Mouse (Mus musculus): ENCODE results near the gene Foxc1. TPM values are rescaled to one million over a fixed set of nuclear protein-coding genes. Genes with fewer than 3 reads are reported as not detected.

Foxc1 gene
- polyA plus RNA-seq, 1 experiment from 2014 or later, result 6.4 TPM

- WGBS, result 60% methylated on average over 3 of the region's 3 CpGs
- DNase-seq (ENCODE audit: low spot score) (no peak), ATAC-seq (ENCODE audit: insufficient number of reproducible peaks, low FRiP score, low TSS enrichment, low read depth) (no peak)
- no peaks in the 10 kb centered on the region for H3K36me3 ChIP-seq (ENCODE audit: control insufficient read depth, insufficient read depth, low read length)
- H3K4me2 ChIP-seq (ENCODE audit: low read depth, severe bottlenecking), result no peak overlapping the region
- H3K9ac ChIP-seq (ENCODE audit: low read length), result no peak overlapping the region
- H3K27me3 ChIP-seq (ENCODE audit: control insufficient read depth, insufficient read depth, low read length), result 0 out of 2 replicates have a peak, but pooled peaks cover 4% of the 10 kb centered on the region
- peaks cover 10% of the 10 kb centered on the region; the same call in 1 of the 2 replicates for H3K4me1 ChIP-seq (ENCODE audit: control insufficient read depth, insufficient read depth, low read length)
- H3K27ac ChIP-seq (replicated peaks; ENCODE audit: low read depth, low read length), result no peak overlapping the region
- no peak overlapping the region for H3K4me3 ChIP-seq (ENCODE audit: low read depth, low read length)
- no peaks in the 10 kb centered on the region for H3K9me3 ChIP-seq (ENCODE audit: control insufficient read depth, low read length)
Measured at GRCm38 (mm10) chr13:31827820-31828332, 21.4 kb downstream of the Foxc1 start.

GRCm38 (mm10) chr13:31828446-31828845 is 22.0 kb downstream of the Foxc1 start:
- no peak overlapping the region for H3K9ac ChIP-seq (ENCODE audit: low read length)
- 88% methylated on average over 4 of the region's 4 CpGs for WGBS
- no peak for DNase-seq (ENCODE audit: low spot score)

GRCm38 (mm10) chr13:31830332-31830731 is 23.9 kb downstream of the Foxc1 start:
- H3K27ac ChIP-seq (replicated peaks; ENCODE audit: low read depth, low read length), result no peak overlapping the region
- no peak for ATAC-seq (ENCODE audit: insufficient number of reproducible peaks, low FRiP score, low TSS enrichment, low read depth)
- 55% methylated on average over 9 of the region's 9 CpGs for WGBS
- H3K9ac ChIP-seq (ENCODE audit: low read length), result no peak overlapping the region
- no peaks in the 10 kb centered on the region for H3K36me3 ChIP-seq (ENCODE audit: control insufficient read depth, insufficient read depth, low read length)
- 0 out of 2 replicates have a peak, but pooled peaks cover 1% of the 10 kb centered on the region for H3K4me1 ChIP-seq (ENCODE audit: control insufficient read depth, insufficient read depth, low read length)
- H3K4me3 ChIP-seq (ENCODE audit: low read depth, low read length), result no peak overlapping the region
- no peak for DNase-seq (ENCODE audit: low spot score)
- peaks cover under 1% of the 10 kb centered on the region; the same call in 1 of the 2 replicates for H3K27me3 ChIP-seq (ENCODE audit: control insufficient read depth, insufficient read depth, low read length)
- H3K4me2 ChIP-seq (ENCODE audit: low read depth, severe bottlenecking), result no peak overlapping the region
- H3K9me3 ChIP-seq (ENCODE audit: control insufficient read depth, low read length), result no peaks in the 10 kb centered on the region

More at GRCm38 (mm10) chr13:31828446-31828845, 22.0 kb downstream of the Foxc1 start:
- Histone ChIP-seq H3K27ac (replicated peaks; ENCODE audit: low read depth, low read length) (no peak overlapping the region), H3K4me2 (ENCODE audit: low read depth, severe bottlenecking) (no peak overlapping the region), H3K4me3 (ENCODE audit: low read depth, low read length) (no peak overlapping the region), H3K36me3 (ENCODE audit: control insufficient read depth, insufficient read depth, low read length) (no peaks in the 10 kb centered on the region), H3K27me3 (ENCODE audit: control insufficient read depth, insufficient read depth, low read length) (0 out of 2 replicates have a peak, but pooled peaks cover 4% of the 10 kb centered on the region), H3K9me3 (ENCODE audit: control insufficient read depth, low read length) (no peaks in the 10 kb centered on the region), H3K4me1 (ENCODE audit: control insufficient read depth, insufficient read depth, low read length) (peaks cover 10% of the 10 kb centered on the region; the same call in 1 of the 2 replicates)
- ATAC-seq (ENCODE audit: insufficient number of reproducible peaks, low FRiP score, low TSS enrichment, low read depth), result no peak

- no peaks in the 10 kb centered on the region for H3K4me1 ChIP-seq (ENCODE audit: control insufficient read depth, insufficient read depth, low read length)
- peaks cover 6% of the 10 kb centered on the region for H3K27me3 ChIP-seq (ENCODE audit: control insufficient read depth, insufficient read depth, low read length)
- 87% methylated on average over 4 of the region's 4 CpGs for WGBS
- no peaks in the 10 kb centered on the region for H3K9me3 ChIP-seq (ENCODE audit: control insufficient read depth, low read length)
- DNase-seq (ENCODE audit: low spot score), result no peak
- no peak overlapping the region for H3K4me2 ChIP-seq (ENCODE audit: low read depth, severe bottlenecking)
- H3K27ac ChIP-seq (replicated peaks; ENCODE audit: low read depth, low read length), result no peak overlapping the region
- H3K4me3 ChIP-seq (ENCODE audit: low read depth, low read length), result no peak overlapping the region
- no peak overlapping the region for H3K9ac ChIP-seq (ENCODE audit: low read length)
- ATAC-seq (ENCODE audit: insufficient number of reproducible peaks, low FRiP score, low TSS enrichment, low read depth), result no peak
- H3K36me3 ChIP-seq (ENCODE audit: control insufficient read depth, insufficient read depth, low read length), result no peaks in the 10 kb centered on the region
Measured at GRCm38 (mm10) chr13:31835802-31836201, 29.4 kb downstream of the Foxc1 start.

GRCm38 (mm10) chr13:31849258-31849971 is 43.0 kb downstream of the Foxc1 start:
- Histone ChIP-seq H3K4me1 (ENCODE audit: control insufficient read depth, insufficient read depth, low read length) (peaks cover 8% of the 10 kb centered on the region), H3K27me3 (ENCODE audit: control insufficient read depth, insufficient read depth, low read length) (peaks cover 13% of the 10 kb centered on the region; the same call in 1 of the 2 replicates), H3K4me2 (ENCODE audit: low read depth, severe bottlenecking) (no peak overlapping the region), H3K4me3 (ENCODE audit: low read depth, low read length) (no peak overlapping the region), H3K36me3 (ENCODE audit: control insufficient read depth, insufficient read depth, low read length) (no peaks in the 10 kb centered on the region), H3K27ac (replicated peaks; ENCODE audit: low read depth, low read length) (no peak overlapping the region), H3K9me3 (ENCODE audit: control insufficient read depth, low read length) (no peaks in the 10 kb centered on the region), H3K9ac (ENCODE audit: low read length) (no peak overlapping the region)
- ATAC-seq (ENCODE audit: insufficient number of reproducible peaks, low FRiP score, low TSS enrichment, low read depth) (no peak), DNase-seq (ENCODE audit: low spot score) (no peak)
- WGBS, result 20% methylated on average over 5 of the region's 5 CpGs

GRCm38 (mm10) chr13:31853564-31853963 is 47.1 kb downstream of the Foxc1 start:
- Histone ChIP-seq H3K27ac (replicated peaks; ENCODE audit: low read depth, low read length) (no peak overlapping the region), H3K9ac (ENCODE audit: low read length) (no peak overlapping the region), H3K4me1 (ENCODE audit: control insufficient read depth, insufficient read depth, low read length) (peaks cover 10% of the 10 kb centered on the region), H3K36me3 (ENCODE audit: control insufficient read depth, insufficient read depth, low read length) (no peaks in the 10 kb centered on the region), H3K4me3 (ENCODE audit: low read depth, low read length) (no peak overlapping the region), H3K4me2 (ENCODE audit: low read depth, severe bottlenecking) (no peak overlapping the region), H3K9me3 (ENCODE audit: control insufficient read depth, low read length) (no peaks in the 10 kb centered on the region), H3K27me3 (ENCODE audit: control insufficient read depth, insufficient read depth, low read length) (peaks cover 31% of the 10 kb centered on the region; the same call in 1 of the 2 replicates)
- ATAC-seq (ENCODE audit: insufficient number of reproducible peaks, low FRiP score, low TSS enrichment, low read depth) (peak; percentile 86), DNase-seq (ENCODE audit: low spot score) (peak; percentile 67)
- WGBS, result 13% methylated on average over 2 of the region's 2 CpGs

GRCm38 (mm10) chr13:31854000-31854399 is 47.6 kb downstream of the Foxc1 start:
- peaks cover 34% of the 10 kb centered on the region; the same call in 1 of the 2 replicates for H3K27me3 ChIP-seq (ENCODE audit: control insufficient read depth, insufficient read depth, low read length)
- no peaks in the 10 kb centered on the region for H3K9me3 ChIP-seq (ENCODE audit: control insufficient read depth, low read length)
- no peaks in the 10 kb centered on the region for H3K36me3 ChIP-seq (ENCODE audit: control insufficient read depth, insufficient read depth, low read length)
- ATAC-seq (ENCODE audit: insufficient number of reproducible peaks, low FRiP score, low TSS enrichment, low read depth) (peak; percentile 70), DNase-seq (ENCODE audit: low spot score) (peak; percentile 59)
- H3K4me1 ChIP-seq (ENCODE audit: control insufficient read depth, insufficient read depth, low read length), result peaks cover 10% of the 10 kb centered on the region
- no peak overlapping the region for H3K4me2 ChIP-seq (ENCODE audit: low read depth, severe bottlenecking)
- H3K4me3 ChIP-seq (ENCODE audit: low read depth, low read length), result no peak overlapping the region
- no peak overlapping the region for H3K9ac ChIP-seq (ENCODE audit: low read length)
- 27% methylated on average over 4 of the region's 4 CpGs for WGBS
- H3K27ac ChIP-seq (replicated peaks; ENCODE audit: low read depth, low read length), result no peak overlapping the region

- Histone ChIP-seq H3K4me3 (ENCODE audit: low read depth, low read length) (no peak overlapping the region), H3K9ac (ENCODE audit: low read length) (no peak overlapping the region), H3K27ac (replicated peaks; ENCODE audit: low read depth, low read length) (no peak overlapping the region), H3K36me3 (ENCODE audit: control insufficient read depth, insufficient read depth, low read length) (no peaks in the 10 kb centered on the region), H3K4me1 (ENCODE audit: control insufficient read depth, insufficient read depth, low read length) (peaks cover 3% of the 10 kb centered on the region; the same call in 1 of the 2 replicates), H3K4me2 (ENCODE audit: low read depth, severe bottlenecking) (no peak overlapping the region), H3K9me3 (ENCODE audit: control insufficient read depth, low read length) (no peaks in the 10 kb centered on the region), H3K27me3 (ENCODE audit: control insufficient read depth, insufficient read depth, low read length) (peaks cover 31% of the 10 kb centered on the region; the same call in 1 of the 2 replicates)
- DNase-seq (ENCODE audit: low spot score) (no peak), ATAC-seq (ENCODE audit: insufficient number of reproducible peaks, low FRiP score, low TSS enrichment, low read depth) (no peak)
- WGBS, result 88% methylated on average over 5 of the region's 5 CpGs
Measured at GRCm38 (mm10) chr13:31860200-31860599, 53.8 kb downstream of the Foxc1 start.

Data from limb, embryonic 11.5 days (tissue).